Comparison of ENCODE assay signal across 11 mouse cellular contexts in genomic region chr4:125488796-125489637, GRCm38 (mm10). TPM values are rescaled to one million over a fixed set of nuclear protein-coding genes. Genes with fewer than 3 reads are reported as not detected.
DNase-seq lines count a peak whose midpoint lies in the region; ATAC-seq and TF ChIP-seq lines count a peak whose summit lies in the region.
"Had no signal": no experiment of that assay in that cellular context is flagged by ENCODE, and none has a peak within 500 bp of the region (broad histone marks: within the 10 kb centered on the region; RNA-seq: fewer than 3 reads in every experiment).

No protein-coding gene starts in this region.

- no peak for TF ChIP-seq POLR2A in cerebellum, adult 2 months (IDR thresholded peaks at IDR 0.05; ENCODE audit: borderline replicate concordance, insufficient read depth, low read length)

- no peaks in the 10 kb centered on the region for H3K9me3 ChIP-seq in forebrain, embryonic 13.5 days (replicated peaks)
- no peaks in the 10 kb centered on the region for H3K9me3 ChIP-seq in midbrain, embryonic 12.5 days

- peak overlapping the region; percentile 7 for H3K4me3 ChIP-seq in cerebellum, adult 2 months (replicated peaks; ENCODE audit: insufficient read depth, low read depth, low read length)
- peak overlapping the region; percentile 57 for H3K4me3 ChIP-seq in forebrain, embryonic 13.5 days
- peak overlapping the region; percentile 54 for H3K4me3 ChIP-seq in midbrain, embryonic 12.5 days

- peaks cover 2% of the 10 kb centered on the region; the same call in 1 of the 2 replicates for H3K4me1 ChIP-seq in cerebellum, adult 2 months (ENCODE audit: control insufficient read depth, insufficient read depth, low read length)
- peaks cover 100% of the 10 kb centered on the region for H3K4me1 ChIP-seq in forebrain, embryonic 13.5 days
- H3K4me1 ChIP-seq in midbrain, embryonic 12.5 days: peaks cover 88% of the 10 kb centered on the region

- H3K36me3 ChIP-seq in forebrain, embryonic 13.5 days (ENCODE audit: poor library complexity, severe bottlenecking): no peaks in the 10 kb centered on the region
- no peaks in the 10 kb centered on the region for H3K36me3 ChIP-seq in midbrain, embryonic 12.5 days

- DNase-seq in cerebellum, adult 2 months: no peak
- DNase-seq in cerebellum, postnatal 10 days: no peak
- peak; percentile 81 for DNase-seq in ES-CJ7 (ENCODE audit: low read depth, low spot score)
- DNase-seq in thymus, postnatal 0 days (ENCODE audit: low spot score): no peak
- DNase-seq in thymus, postnatal 14 days: no peak
- no peak for DNase-seq in adrenal gland, postnatal 10 days
- DNase-seq: cerebellum, adult 9-11 months had no signal

- ATAC-seq in forebrain, embryonic 13.5 days: no peak
- ATAC-seq in midbrain, embryonic 12.5 days (ENCODE audit: low FRiP score, low read depth): no peak
- ATAC-seq: Patski had no signal

- no peak for TF ChIP-seq CTCF in cerebellum, adult 2 months (IDR thresholded peaks at IDR 0.05; ENCODE audit: borderline replicate concordance, insufficient read depth, low read depth, low read length)

- H3K27me3 ChIP-seq in cerebellum, adult 2 months (ENCODE audit: control insufficient read depth, insufficient read depth, low read length): peaks cover 3% of the 10 kb centered on the region; the same call in 1 of the 2 replicates
- H3K27me3 ChIP-seq in forebrain, embryonic 13.5 days: peaks cover 100% of the 10 kb centered on the region
- H3K27me3 ChIP-seq in midbrain, embryonic 12.5 days: peaks cover 100% of the 10 kb centered on the region

- H3K27ac ChIP-seq in cerebellum, adult 2 months (ENCODE audit: insufficient read depth, low read length): no peak overlapping the region
- H3K27ac ChIP-seq in forebrain, embryonic 13.5 days: peak overlapping the region; percentile 89
- H3K27ac ChIP-seq in midbrain, embryonic 12.5 days (replicated peaks): peak overlapping the region; percentile 74; the same call in 1 of the 2 replicates

- peak overlapping the region; percentile 72 for H3K4me2 ChIP-seq in forebrain, embryonic 13.5 days
- H3K4me2 ChIP-seq in midbrain, embryonic 12.5 days (replicated peaks): peak overlapping the region; percentile 86

- H3K9ac ChIP-seq in forebrain, embryonic 13.5 days: peak overlapping the region; percentile 83
- peak overlapping the region; percentile 68; the same call in 1 of the 2 replicates for H3K9ac ChIP-seq in midbrain, embryonic 12.5 days (replicated peaks)

- WGBS in cerebellum, adult 2 months: 49% methylated on average over 26 of the region's 26 CpGs
- WGBS in forebrain, embryonic 13.5 days: 1% methylated on average over 26 of the region's 26 CpGs
- 2% methylated on average over 26 of the region's 26 CpGs for WGBS in midbrain, embryonic 12.5 days

RNA-seq across cellular contexts. Expression of gene Grik3, which starts 1.5 kb away (rescaled TPM):
- 18.2 and 20.5 TPM in 2 replicates for polyA plus RNA-seq in cerebellum, adult 2 months (2012; rRNA removed)
- 4.7 and 4.9 TPM in 2 replicates for polyA plus RNA-seq in forebrain, embryonic 13.5 days (2015; fragmentation: Nextera tagmentation; extraction: Ambion mirVana)
- 1.5 and 1.7 TPM in 2 replicates for polyA plus RNA-seq in midbrain, embryonic 12.5 days (2016; fragmentation: Nextera tagmentation; extraction: Ambion mirVana)
- 0.03 TPM in 1 of 2 replicates, not detected in the other for polyA plus RNA-seq in thymus, postnatal 0 days (2015; fragmentation: Nextera tagmentation; extraction: Ambion mirVana)
- total RNA-seq in adrenal gland, postnatal 10 days (2021): under 1 TPM; 0.15 to 0.21 TPM
- total RNA-seq: megakaryocyte, adult 5-6 weeks had no signal
- polyA plus RNA-seq: Patski had no signal

Comparison
In these comparisons a context has a peak if more than half of its experiments do, and no peak if none do; other contexts are left out.
1. H3K4me3 ChIP-seq: peak in every context shown above with its lines; median percentile 57 in forebrain, embryonic 13.5 days; 54 in midbrain, embryonic 12.5 days; 7 in cerebellum, adult 2 months.